Mouse (Mus musculus): Measurements from ENCODE around the gene Fam189b.
A peak's percentile ranks its signal among the peaks of the same experiment; 100 is the strongest.

DNA sequence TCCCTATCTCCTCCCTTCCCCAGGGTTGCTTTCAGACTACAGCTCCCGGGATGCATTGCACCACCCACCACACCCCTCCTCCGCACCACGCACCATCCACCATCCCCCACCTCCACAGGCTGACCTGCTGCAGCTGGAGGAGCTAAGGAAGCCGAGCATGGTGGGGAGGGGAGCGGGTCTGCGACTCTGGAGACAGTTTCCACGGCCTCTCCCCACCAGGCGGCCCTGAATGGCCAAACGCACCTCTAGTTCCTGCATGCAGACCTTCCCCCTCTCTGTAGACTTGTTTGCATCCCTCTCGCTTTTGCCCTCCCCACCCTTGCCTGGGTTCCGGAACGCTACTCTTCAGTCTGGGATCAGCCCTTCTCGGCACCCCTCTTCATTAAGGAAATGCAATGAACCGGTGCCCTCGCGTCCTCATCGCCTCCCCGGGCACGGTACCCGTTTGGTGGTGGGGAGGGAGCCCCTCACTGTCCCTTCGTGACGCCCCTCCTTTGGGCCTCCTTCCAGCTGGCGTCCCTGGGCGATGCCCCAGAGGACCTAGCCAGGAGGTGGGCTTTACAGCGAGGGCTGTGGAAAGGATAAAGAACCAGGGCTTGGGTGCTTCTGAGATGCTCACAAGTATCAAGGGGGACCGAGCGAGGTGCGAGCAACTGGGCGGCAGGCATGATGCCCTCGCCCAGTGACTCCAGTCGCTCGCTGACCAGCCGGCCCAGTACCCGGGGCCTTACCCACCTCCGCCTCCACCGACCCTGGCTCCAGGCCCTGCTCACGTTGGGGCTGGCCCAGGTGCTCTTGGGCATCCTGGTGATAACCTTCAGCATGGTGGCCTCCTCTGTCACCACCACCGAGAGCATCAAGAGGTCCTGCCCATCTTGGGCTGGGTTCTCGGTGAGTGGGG is at the start of gene Fam189b:
- no peak for TF ChIP-seq CTCF (IDR thresholded peaks at IDR 0.05; ENCODE audit: borderline replicate concordance, insufficient read depth, low read depth, low read length)
- peak; percentile 86 for TF ChIP-seq POLR2A (IDR thresholded peaks at IDR 0.05; ENCODE audit: borderline replicate concordance, insufficient read depth, low read length)
